Mouse (Mus musculus): ENCODE data around the gene Zkscan14. TPM values are rescaled to one million over a fixed set of nuclear protein-coding genes. Genes with fewer than 3 reads are reported as not detected.

The Zkscan14 gene
- polyA plus RNA-seq, 1 experiment from 2014 or later: 8.5 TPM

GRCm38 (mm10) chr5:145165184-145165583 is 36.5 kb downstream of the Zkscan14 start:
- 85% methylated on average over 15 of the region's 15 CpGs for WGBS
- no peaks in the 10 kb centered on the region for H3K27me3 ChIP-seq (replicated peaks; ENCODE audit: control insufficient read depth, insufficient read depth, low read length)
- no peak for ATAC-seq (replicated peaks; ENCODE audit: low FRiP score, low TSS enrichment, low read depth)

DNA sequence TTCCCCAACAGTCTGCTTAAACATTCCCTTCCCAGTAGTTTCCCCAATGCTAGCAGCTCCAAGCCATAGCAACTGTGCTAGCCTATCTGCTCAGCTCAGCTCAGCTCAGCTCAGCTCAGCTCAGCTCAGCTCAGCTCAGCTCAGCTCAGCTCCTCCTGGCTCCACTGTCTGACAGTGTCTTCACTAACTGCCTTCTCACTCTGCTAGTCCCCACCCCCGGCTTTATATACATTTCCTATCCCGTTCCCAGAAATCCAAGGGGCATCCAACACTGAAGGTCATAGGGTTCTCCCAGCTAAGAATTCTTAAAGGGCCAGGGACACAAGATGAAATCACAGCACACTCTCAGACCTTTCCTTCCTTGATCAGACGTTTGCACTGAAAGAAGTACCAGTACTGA is 37.0 kb downstream of the Zkscan14 start:
- 51% methylated on average over 3 of the region's 3 CpGs for WGBS
- Histone ChIP-seq H3K4me3 (ENCODE audit: low read depth, low read length) (no peak overlapping the region), H3K27me3 (replicated peaks; ENCODE audit: control insufficient read depth, insufficient read depth, low read length) (no peaks in the 10 kb centered on the region), H3K4me2 (ENCODE audit: low read length) (no peak overlapping the region), H3K9me3 (ENCODE audit: control insufficient read depth, low read length) (no peaks in the 10 kb centered on the region), H3K36me3 (ENCODE audit: control insufficient read depth, insufficient read depth, low read length) (peaks cover 40% of the 10 kb centered on the region), H3K4me1 (replicated peaks; ENCODE audit: control insufficient read depth, insufficient read depth, low read length) (peaks cover 16% of the 10 kb centered on the region), H3K27ac (ENCODE audit: low read depth) (no peak overlapping the region), H3K9ac (ENCODE audit: low read length) (no peak overlapping the region)
- ATAC-seq (replicated peaks; ENCODE audit: low FRiP score, low TSS enrichment, low read depth) (no peak), DNase-seq (ENCODE audit: low spot score) (no peak)

More at GRCm38 (mm10) chr5:145165184-145165583, 36.5 kb downstream of the Zkscan14 start:
- Histone ChIP-seq H3K9me3 (ENCODE audit: control insufficient read depth, low read length) (no peaks in the 10 kb centered on the region), H3K4me3 (ENCODE audit: low read depth, low read length) (no peak overlapping the region), H3K9ac (ENCODE audit: low read length) (no peak overlapping the region), H3K4me2 (ENCODE audit: low read length) (no peak overlapping the region), H3K4me1 (replicated peaks; ENCODE audit: control insufficient read depth, insufficient read depth, low read length) (peaks cover 16% of the 10 kb centered on the region), H3K36me3 (ENCODE audit: control insufficient read depth, insufficient read depth, low read length) (peaks cover 37% of the 10 kb centered on the region), H3K27ac (ENCODE audit: low read depth) (no peak overlapping the region)
- DNase-seq (ENCODE audit: low spot score): no peak

DNA sequence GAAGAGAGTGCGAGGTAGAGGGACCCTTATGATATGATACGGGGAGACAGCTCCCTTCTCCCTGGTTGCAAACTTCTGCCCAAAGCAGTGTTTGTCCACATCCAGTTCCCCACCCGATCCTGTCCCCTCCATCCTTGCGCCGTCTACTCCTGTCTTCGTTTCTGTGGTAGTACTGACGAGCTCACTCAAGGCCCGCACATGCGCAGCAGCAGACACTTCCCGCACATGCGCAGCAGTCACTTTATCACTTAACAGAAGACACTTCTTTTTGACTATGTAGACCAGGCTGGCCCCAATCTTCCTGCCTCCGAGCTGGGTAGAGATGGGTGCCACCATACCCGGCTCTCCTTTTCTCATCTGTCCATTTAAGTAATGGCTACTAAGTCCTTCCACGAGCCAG is 40.3 kb downstream of the Zkscan14 start:
- Histone ChIP-seq H3K4me2 (ENCODE audit: low read length) (no peak overlapping the region), H3K27ac (ENCODE audit: low read depth) (no peak overlapping the region), H3K36me3 (ENCODE audit: control insufficient read depth, insufficient read depth, low read length) (peaks cover 64% of the 10 kb centered on the region), H3K9me3 (ENCODE audit: control insufficient read depth, low read length) (no peaks in the 10 kb centered on the region), H3K27me3 (replicated peaks; ENCODE audit: control insufficient read depth, insufficient read depth, low read length) (no peaks in the 10 kb centered on the region), H3K4me1 (replicated peaks; ENCODE audit: control insufficient read depth, insufficient read depth, low read length) (peaks cover 6% of the 10 kb centered on the region), H3K9ac (ENCODE audit: low read length) (no peak overlapping the region), H3K4me3 (ENCODE audit: low read depth, low read length) (no peak overlapping the region)
- DNase-seq (ENCODE audit: low spot score) (no peak), ATAC-seq (replicated peaks; ENCODE audit: low FRiP score, low TSS enrichment, low read depth) (no peak)
- WGBS: 93% methylated on average over 14 of the region's 14 CpGs

- DNase-seq (ENCODE audit: low spot score) (no peak), ATAC-seq (replicated peaks; ENCODE audit: low FRiP score, low TSS enrichment, low read depth) (no peak)
- Histone ChIP-seq H3K36me3 (ENCODE audit: control insufficient read depth, insufficient read depth, low read length) (peaks cover 85% of the 10 kb centered on the region), H3K9me3 (ENCODE audit: control insufficient read depth, low read length) (no peaks in the 10 kb centered on the region), H3K27me3 (replicated peaks; ENCODE audit: control insufficient read depth, insufficient read depth, low read length) (no peaks in the 10 kb centered on the region), H3K4me1 (replicated peaks; ENCODE audit: control insufficient read depth, insufficient read depth, low read length) (no peaks in the 10 kb centered on the region), H3K27ac (ENCODE audit: low read depth) (no peak overlapping the region), H3K4me3 (ENCODE audit: low read depth, low read length) (no peak overlapping the region), H3K9ac (ENCODE audit: low read length) (no peak overlapping the region), H3K4me2 (ENCODE audit: low read length) (no peak overlapping the region)
- WGBS: 95% methylated on average over 5 of the region's 5 CpGs
Measured at GRCm38 (mm10) chr5:145152690-145153089, 49.0 kb downstream of the Zkscan14 start.

- H3K27me3 ChIP-seq (replicated peaks; ENCODE audit: control insufficient read depth, insufficient read depth, low read length): no peaks in the 10 kb centered on the region
- no peak for ATAC-seq (replicated peaks; ENCODE audit: low FRiP score, low TSS enrichment, low read depth)
- 88% methylated on average over 6 of the region's 6 CpGs for WGBS
Measured at GRCm38 (mm10) chr5:145149294-145149693, 52.4 kb downstream of the Zkscan14 start.

GRCm38 (mm10) chr5:145147748-145148147 is 53.9 kb downstream of the Zkscan14 start:
- H3K9ac ChIP-seq (ENCODE audit: low read length): no peak overlapping the region
- H3K27ac ChIP-seq (ENCODE audit: low read depth): no peak overlapping the region
- H3K36me3 ChIP-seq (ENCODE audit: control insufficient read depth, insufficient read depth, low read length): peaks cover 97% of the 10 kb centered on the region
- no peak for DNase-seq (ENCODE audit: low spot score)
- H3K4me2 ChIP-seq (ENCODE audit: low read length): no peak overlapping the region
- no peak for ATAC-seq (replicated peaks; ENCODE audit: low FRiP score, low TSS enrichment, low read depth)
- H3K9me3 ChIP-seq (ENCODE audit: control insufficient read depth, low read length): no peaks in the 10 kb centered on the region
- no peaks in the 10 kb centered on the region for H3K27me3 ChIP-seq (replicated peaks; ENCODE audit: control insufficient read depth, insufficient read depth, low read length)
- no peak overlapping the region for H3K4me3 ChIP-seq (ENCODE audit: low read depth, low read length)
- WGBS: 89% methylated on average over 5 of the region's 5 CpGs
- H3K4me1 ChIP-seq (replicated peaks; ENCODE audit: control insufficient read depth, insufficient read depth, low read length): no peaks in the 10 kb centered on the region

More at GRCm38 (mm10) chr5:145149294-145149693, 52.4 kb downstream of the Zkscan14 start:
- Histone ChIP-seq H3K36me3 (ENCODE audit: control insufficient read depth, insufficient read depth, low read length) (peaks cover 94% of the 10 kb centered on the region), H3K4me1 (replicated peaks; ENCODE audit: control insufficient read depth, insufficient read depth, low read length) (no peaks in the 10 kb centered on the region), H3K27ac (ENCODE audit: low read depth) (no peak overlapping the region), H3K4me3 (ENCODE audit: low read depth, low read length) (no peak overlapping the region), H3K9me3 (ENCODE audit: control insufficient read depth, low read length) (no peaks in the 10 kb centered on the region), H3K4me2 (ENCODE audit: low read length) (no peak overlapping the region), H3K9ac (ENCODE audit: low read length) (no peak overlapping the region)
- DNase-seq (ENCODE audit: low spot score): no peak

Other genes with a start within 250 kb of the Zkscan14 start
- 14.4 and 17.2 TPM in 2 replicates for gene Smurf1, start 236.0 kb downstream of the Zkscan14 start, polyA plus RNA-seq (2014; fragmentation: Nextera tagmentation; extraction: Ambion mirVana)
- not detected in 2 replicates for gene Gm4871, start 169.1 kb downstream of the Zkscan14 start, polyA plus RNA-seq (2014; fragmentation: Nextera tagmentation; extraction: Ambion mirVana)
- not detected in 2 replicates for gene 1700018F24Rik, start 158.9 kb downstream of the Zkscan14 start, polyA plus RNA-seq (2014; fragmentation: Nextera tagmentation; extraction: Ambion mirVana)
- gene Arpc1a, start 118.0 kb downstream of the Zkscan14 start, polyA plus RNA-seq (2014; fragmentation: Nextera tagmentation; extraction: Ambion mirVana): 147 and 154 TPM in 2 replicates
- 0.07 TPM in 1 of 2 replicates, not detected in the other for gene Kpna7, start 117.8 kb downstream of the Zkscan14 start, polyA plus RNA-seq (2014; fragmentation: Nextera tagmentation; extraction: Ambion mirVana)
- 281 and 305 TPM in 2 replicates for gene Arpc1b, start 87.7 kb downstream of the Zkscan14 start, polyA plus RNA-seq (2014; fragmentation: Nextera tagmentation; extraction: Ambion mirVana)
- 85.9 and 98.7 TPM in 2 replicates for gene Pdap1, start 61.6 kb downstream of the Zkscan14 start, polyA plus RNA-seq (2014; fragmentation: Nextera tagmentation; extraction: Ambion mirVana)
- gene Bud31, start 61.5 kb downstream of the Zkscan14 start, polyA plus RNA-seq (2014; fragmentation: Nextera tagmentation; extraction: Ambion mirVana): 187 and 188 TPM in 2 replicates
- 12.6 and 13.1 TPM in 2 replicates for gene Ptcd1, start 34.8 kb downstream of the Zkscan14 start, polyA plus RNA-seq (2014; fragmentation: Nextera tagmentation; extraction: Ambion mirVana)
- 29.6 and 32.0 TPM in 2 replicates for gene Cpsf4, start 34.7 kb downstream of the Zkscan14 start, polyA plus RNA-seq (2014; fragmentation: Nextera tagmentation; extraction: Ambion mirVana)
- gene Atp5j2, start 9.8 kb downstream of the Zkscan14 start, polyA plus RNA-seq (2014; fragmentation: Nextera tagmentation; extraction: Ambion mirVana): 681 and 724 TPM in 2 replicates
- gene Zkscan5, start 2.7 kb upstream of the Zkscan14 start, polyA plus RNA-seq (2014; fragmentation: Nextera tagmentation; extraction: Ambion mirVana): 13.1 and 13.6 TPM in 2 replicates
- 35.9 and 42.2 TPM in 2 replicates for gene Zfp655, start 29.8 kb upstream of the Zkscan14 start, polyA plus RNA-seq (2014; fragmentation: Nextera tagmentation; extraction: Ambion mirVana)
- gene Zscan25, start 78.6 kb upstream of the Zkscan14 start, polyA plus RNA-seq (2014; fragmentation: Nextera tagmentation; extraction: Ambion mirVana): 0.26 and 0.42 TPM in 2 replicates
- gene Cyp3a57, start 143.4 kb upstream of the Zkscan14 start, polyA plus RNA-seq (2014; fragmentation: Nextera tagmentation; extraction: Ambion mirVana): not detected in 2 replicates

Data from intestine, embryonic 14.5 days (tissue).